Mouse (Mus musculus): ENCODE results near the gene Cypt14. TPM values are rescaled to one million over a fixed set of nuclear protein-coding genes. Genes with fewer than 3 reads are reported as not detected.
"Not testable (repeated sequence)": the region's sequence is repeated elsewhere in the genome, so short reads cannot be mapped to it uniquely, and the experiment has no call there.

The Cypt14 gene
- total RNA-seq (2022), result not detected

DNA sequence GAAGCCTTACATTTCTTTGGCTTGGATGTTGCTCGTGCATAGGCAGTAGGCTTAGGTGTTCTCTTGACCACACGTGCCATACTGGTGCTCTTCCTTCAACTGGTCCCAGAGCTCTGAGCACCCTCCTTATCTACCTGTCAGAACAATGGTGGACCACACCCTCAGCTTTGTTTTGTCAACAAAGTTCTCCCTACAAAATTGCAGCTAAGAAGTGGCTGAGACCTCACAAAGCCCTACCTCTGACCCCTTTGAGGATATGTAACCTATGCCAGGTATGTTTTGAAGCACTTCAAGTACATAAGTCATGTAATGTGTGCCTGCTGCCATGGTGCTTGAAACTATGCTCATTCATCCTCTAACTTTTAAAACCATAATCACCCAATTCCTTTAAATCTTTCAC, at the start of gene Cypt14:
TSS of gene Cypt14 (minus strand) at position 101 of the 400 bp plus-strand sequence.
- not testable (repeated sequence) for DNase-seq (ENCODE audit: low spot score in 2 of 2)

Data from left cerebral cortex, adult 8-10 months (tissue).